Mouse (Mus musculus): ENCODE measurements around the gene Rabep1.

The Rabep1 gene

DNA sequence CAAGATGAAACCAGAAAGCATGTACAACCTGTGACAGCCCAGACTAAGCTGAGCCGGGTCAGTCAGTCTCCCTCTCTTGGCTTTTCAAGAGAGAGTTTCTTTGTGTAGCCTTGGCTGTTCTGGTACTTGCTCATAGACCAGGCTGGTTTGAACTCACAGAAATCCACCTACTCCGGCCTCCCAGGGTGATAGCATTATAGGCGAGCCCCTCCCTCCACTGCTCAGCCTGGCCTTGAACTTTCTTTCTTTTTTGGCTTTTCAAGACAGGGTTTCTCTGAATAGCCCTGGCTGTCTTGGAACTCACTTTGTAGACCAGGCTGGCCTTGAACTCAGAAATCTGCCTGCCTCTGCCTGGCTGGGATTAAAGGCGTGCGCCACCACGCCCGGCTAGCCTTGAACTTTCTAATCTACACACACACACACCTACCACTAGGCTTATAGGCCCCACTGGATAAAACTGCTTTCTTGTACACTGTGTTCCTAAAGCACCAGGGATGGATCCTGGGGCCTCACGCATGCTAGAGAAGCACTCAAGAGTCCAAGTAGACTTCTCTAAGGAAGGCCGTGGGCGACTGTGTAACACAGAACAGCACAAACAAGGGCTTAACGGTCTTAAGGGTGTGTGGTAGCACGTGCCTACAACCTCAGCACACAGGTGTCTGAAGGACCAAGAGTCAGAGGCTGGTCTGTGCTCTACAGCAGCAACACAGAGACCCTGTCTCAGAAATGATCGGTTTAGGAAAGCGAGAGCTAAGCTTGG lies 136.4 kb downstream of the Rabep1 start:
- no peak for DNase-seq

DNA sequence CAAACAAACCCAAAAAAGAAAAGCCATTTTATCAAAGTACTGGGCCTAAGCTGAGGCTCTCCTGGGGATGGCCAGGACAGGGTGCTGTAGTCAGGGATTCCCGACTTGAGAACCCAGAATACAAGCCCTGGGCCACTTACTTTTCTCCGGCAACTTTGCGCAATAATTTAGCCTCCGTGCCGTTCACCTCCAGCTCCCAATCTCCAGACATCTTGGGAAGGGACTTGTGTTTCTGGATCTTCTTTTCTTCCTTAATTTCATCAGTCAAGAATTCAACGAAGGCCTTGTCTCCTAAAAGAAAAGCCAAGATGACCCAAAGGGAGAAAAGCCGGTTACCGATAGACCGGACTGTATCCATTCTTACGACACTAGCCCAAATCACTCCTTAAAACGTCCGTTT lies 137.5 kb downstream of the Rabep1 start:
- no peak for DNase-seq

DNA sequence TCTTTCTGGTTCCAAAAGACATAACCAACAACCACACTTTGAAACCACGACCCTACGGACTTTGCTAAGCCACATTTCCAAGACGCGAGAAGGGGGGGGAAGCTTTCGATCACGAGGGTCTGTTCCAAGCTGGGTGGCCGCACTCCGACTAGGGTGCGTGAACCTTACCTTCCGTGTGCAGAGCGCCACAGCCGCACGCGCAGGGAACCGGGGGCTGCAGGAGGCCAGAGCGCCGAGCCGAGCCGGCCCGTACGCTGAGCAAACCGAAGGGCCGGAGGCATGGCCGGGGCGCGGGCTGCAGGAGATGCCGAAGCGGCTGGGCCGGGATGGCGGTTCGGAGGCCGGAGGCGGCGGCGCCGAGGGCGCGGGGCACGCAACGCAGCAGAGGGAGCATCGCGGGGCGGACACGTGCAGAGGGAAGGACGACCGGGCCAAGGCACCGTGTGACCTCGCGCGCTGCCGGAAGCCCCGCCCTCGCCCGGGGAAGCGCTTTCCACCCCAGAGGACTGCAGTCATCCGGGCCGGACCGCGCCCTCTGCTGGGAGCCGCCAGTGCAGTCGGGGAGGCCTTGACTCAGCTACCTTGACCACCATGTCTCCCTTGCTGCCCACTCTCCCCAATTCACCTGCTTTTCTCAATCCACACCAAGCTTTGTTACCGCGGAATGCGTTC lies 138.1 kb downstream of the Rabep1 start, which contains the start of gene C1qbp:
C1qbp (minus strand) TSS at position 470 of the 672 bp plus-strand sequence.
- DNase-seq = peak; percentile 92 to 94
